ENCODE assay signal across 26 mouse cellular contexts in genomic region chr8:93975358-93975757, GRCm38 (mm10). TPM values are rescaled to one million over a fixed set of nuclear protein-coding genes. Genes with fewer than 3 reads are reported as not detected.
DNase-seq lines count a peak whose midpoint lies in the region; ATAC-seq and TF ChIP-seq lines count a peak whose summit lies in the region.
"Had no signal": no experiment of that assay in that cellular context is flagged by ENCODE, and none has a peak within 500 bp of the region (broad histone marks: within the 10 kb centered on the region; RNA-seq: fewer than 3 reads in every experiment).

No protein-coding gene starts in this region.

- H3K27me3 ChIP-seq in heart, embryonic 10.5 days (ENCODE audit: insufficient read depth, poor library complexity, severe bottlenecking): no peaks in the 10 kb centered on the region
- H3K27me3 ChIP-seq in liver, adult 2 months (ENCODE audit: control insufficient read depth, insufficient read depth, low read length): no peaks in the 10 kb centered on the region
- no peaks in the 10 kb centered on the region for H3K27me3 ChIP-seq in liver, embryonic 13.5 days
- H3K27me3 ChIP-seq in small intestine, adult 2 months (ENCODE audit: control insufficient read depth, insufficient read depth, low read length): no peaks in the 10 kb centered on the region
- H3K27me3 ChIP-seq: embryonic facial prominence, embryonic 12.5 days; heart, embryonic 13.5 days; hindbrain, embryonic 15.5 days; limb, embryonic 12.5 days; midbrain, embryonic 13.5 days had no signal

- no peak overlapping the region for H3K9ac ChIP-seq in liver, adult 2 months (ENCODE audit: low read depth, low read length)
- H3K9ac ChIP-seq in liver, embryonic 13.5 days: no peak overlapping the region
- H3K9ac ChIP-seq: embryonic facial prominence, embryonic 12.5 days; heart, embryonic 13.5 days; hindbrain, embryonic 15.5 days; limb, embryonic 12.5 days; midbrain, embryonic 13.5 days had no signal

- no peak for TF ChIP-seq CTCF in liver, adult 2 months (IDR thresholded peaks at IDR 0.05; ENCODE audit: low read depth, low read length)
- TF ChIP-seq CTCF in small intestine, adult 2 months (IDR thresholded peaks at IDR 0.05; ENCODE audit: extremely low read depth, insufficient read length, insufficient replicate concordance, low read depth, low read length): no peak

- peaks cover 92% of the 10 kb centered on the region for H3K36me3 ChIP-seq in heart, embryonic 10.5 days
- H3K36me3 ChIP-seq in liver, adult 2 months (ENCODE audit: control insufficient read depth, insufficient read depth, low read length): peaks cover 72% of the 10 kb centered on the region
- peaks cover 96% of the 10 kb centered on the region for H3K36me3 ChIP-seq in liver, embryonic 13.5 days
- peaks cover 66% of the 10 kb centered on the region for H3K36me3 ChIP-seq in small intestine, adult 2 months (ENCODE audit: control insufficient read depth, insufficient read depth, low read length)

- H3K27ac ChIP-seq in heart, embryonic 10.5 days: no peak overlapping the region
- peak overlapping the region; percentile 98 for H3K27ac ChIP-seq in liver, adult 2 months (replicated peaks; ENCODE audit: insufficient read depth, low read depth, low read length)
- H3K27ac ChIP-seq in liver, embryonic 13.5 days: 0 out of 2 replicates have a peak overlapping the region, but pooled peaks have one; percentile 20
- H3K27ac ChIP-seq in small intestine, adult 2 months (ENCODE audit: insufficient read depth, low read depth, low read length): 0 out of 2 replicates have a peak overlapping the region, but pooled peaks have one; percentile 56
- H3K27ac ChIP-seq: embryonic facial prominence, embryonic 12.5 days; heart, embryonic 13.5 days; hindbrain, embryonic 10.5 days; hindbrain, embryonic 15.5 days; left cerebral cortex, adult 2 months; limb, embryonic 12.5 days; macrophage; midbrain, embryonic 13.5 days had no signal

- peak; percentile 36 for DNase-seq in heart, embryonic 10.5 days (ENCODE audit: low spot score)
- DNase-seq in heart, adult 8-10 months (ENCODE audit: low spot score): no peak
- DNase-seq in liver, adult 2 months (ENCODE audit: extremely low read depth, low read depth, low spot score): peak; percentile 82
- no peak for DNase-seq in liver
- no peak for DNase-seq in liver, embryonic 13.5 days
- DNase-seq: adrenal gland, postnatal 25 days; cerebellum, adult 11-12 months; cerebellum, adult 9-11 months; embryo, embryonic 11 days; gastrocnemius, postnatal 14 days; heart, adult 18-20 months; heart, postnatal 14 days; kidney, postnatal 10 days had no signal

- TF ChIP-seq POLR2A in liver, adult 2 months (IDR thresholded peaks at IDR 0.05; ENCODE audit: extremely low read depth, insufficient read depth, low read length): no peak
- no peak for TF ChIP-seq POLR2A in small intestine, adult 2 months (IDR thresholded peaks at IDR 0.05; ENCODE audit: low read depth, low read length)

- WGBS in heart, embryonic 10.5 days: 93% methylated on average over 2 of the region's 2 CpGs
- 54% methylated on average over 2 of the region's 2 CpGs for WGBS in liver, adult 2 months
- 87% methylated on average over 2 of the region's 2 CpGs for WGBS in liver, embryonic 13.5 days (ENCODE audit: insufficient replicate concordance)
- WGBS in small intestine, adult 2 months: 62% methylated on average over 2 of the region's 2 CpGs

- no peak overlapping the region for H3K4me3 ChIP-seq in heart, embryonic 10.5 days
- no peak overlapping the region for H3K4me3 ChIP-seq in liver, adult 2 months (ENCODE audit: insufficient read depth, low read depth, low read length)
- no peak overlapping the region for H3K4me3 ChIP-seq in liver, embryonic 13.5 days (replicated peaks)
- no peak overlapping the region for H3K4me3 ChIP-seq in small intestine, adult 2 months (ENCODE audit: low read depth, low read length)
- H3K4me3 ChIP-seq: embryonic facial prominence, embryonic 12.5 days; heart, embryonic 13.5 days; hindbrain, embryonic 10.5 days; hindbrain, embryonic 15.5 days; left cerebral cortex, adult 2 months; limb, embryonic 12.5 days; midbrain, embryonic 13.5 days had no signal

- ATAC-seq in liver, embryonic 13.5 days (ENCODE audit: low read depth): no peak
- ATAC-seq in CD4-positive, CD25-positive, alpha-beta regulatory T cell, adult 4 months: no peak
- ATAC-seq in granulocyte monocyte progenitor cell, adult 5-6 weeks (replicated peaks; ENCODE audit: poor library complexity, severe bottlenecking): no peak
- ATAC-seq: forebrain, embryonic 14.5 days; inflammation-experienced regulatory T-cells, adult 6 months; midbrain, embryonic 13.5 days had no signal

- no peaks in the 10 kb centered on the region for H3K9me3 ChIP-seq in heart, embryonic 10.5 days
- no peaks in the 10 kb centered on the region for H3K9me3 ChIP-seq in liver, embryonic 13.5 days (replicated peaks)
- H3K9me3 ChIP-seq: embryonic facial prominence, embryonic 12.5 days; heart, embryonic 13.5 days; hindbrain, embryonic 10.5 days; hindbrain, embryonic 15.5 days; limb, embryonic 12.5 days; midbrain, embryonic 13.5 days had no signal

- no peaks in the 10 kb centered on the region for H3K79me2 ChIP-seq in liver, adult 2 months (ENCODE audit: control insufficient read depth, insufficient read depth, low read length)

- no peaks in the 10 kb centered on the region for H3K4me1 ChIP-seq in heart, embryonic 10.5 days
- peaks cover 17% of the 10 kb centered on the region for H3K4me1 ChIP-seq in liver, adult 2 months (ENCODE audit: control insufficient read depth, insufficient read depth, low read length)
- H3K4me1 ChIP-seq in liver, embryonic 13.5 days (replicated peaks): no peaks in the 10 kb centered on the region
- H3K4me1 ChIP-seq in small intestine, adult 2 months (ENCODE audit: control insufficient read depth, insufficient read depth, insufficient read length, low read length): peaks cover 7% of the 10 kb centered on the region
- H3K4me1 ChIP-seq: embryonic facial prominence, embryonic 12.5 days; heart, embryonic 13.5 days; hindbrain, embryonic 10.5 days; hindbrain, embryonic 15.5 days; midbrain, embryonic 13.5 days had no signal

- no peak overlapping the region for H3K4me2 ChIP-seq in liver, embryonic 13.5 days
- H3K4me2 ChIP-seq: embryonic facial prominence, embryonic 12.5 days; heart, embryonic 13.5 days; hindbrain, embryonic 15.5 days; limb, embryonic 12.5 days; midbrain, embryonic 13.5 days had no signal

RNA-seq across cellular contexts. Expression of gene Amfr, which starts 37.3 kb away (rescaled TPM):
- 52.1 and 57.9 TPM in 2 replicates for polyA plus RNA-seq in heart, embryonic 10.5 days (2016; fragmentation: Nextera tagmentation; extraction: Ambion mirVana)
- total RNA-seq in heart, adult 8-10 months (2022): 100 to 1,000 TPM; 127 to 153 (median 133) TPM
- 239 and 281 TPM in 2 replicates for total RNA-seq in liver, adult 2 months (2014; rRNA removed)
- 263 and 284 TPM in 2 replicates for polyA plus RNA-seq in liver, adult 2 months (2012; rRNA removed)
- polyA plus RNA-seq in liver, embryonic 13.5 days (2015; fragmentation: Nextera tagmentation; extraction: Ambion mirVana): 44.1 and 45.6 TPM in 2 replicates
- polyA plus RNA-seq in small intestine, adult 2 months (2012; rRNA removed): 28.1 and 62.7 TPM in 2 replicates
- 10 to 100 TPM; 33.1 to 37.4 TPM for polyA plus RNA-seq in CD4-positive, CD25-positive, alpha-beta regulatory T cell, adult 4 months (2017; shearing (Covaris generic))
- 32.8 and 34.2 TPM in 2 replicates for total RNA-seq in granulocyte monocyte progenitor cell, adult 5-6 weeks (2014; fragmentation: Nextera tagmentation)
- 55.4 and 73.8 TPM in 2 replicates for total RNA-seq in granulocyte monocyte progenitor cell, adult 5-6 weeks (2017)

Comparison
In these comparisons a context has a peak if more than half of its experiments do, and no peak if none do; other contexts are left out.
1. DNase-seq: peak in heart, embryonic 10.5 days (single experiment) and liver, adult 2 months (single experiment); none in heart, adult 8-10 months (single experiment), liver (single experiment) and liver, embryonic 13.5 days (single experiment).